Mouse (Mus musculus) liver, embryonic 15.5 days (tissue): ENCODE results near the gene Zfp82. TPM values are rescaled to one million over a fixed set of nuclear protein-coding genes. Genes with fewer than 3 reads are reported as not detected.

ENCODE experiments used
- ATAC-seq: fragments of 200-750 bp; cut with Nextera tagmentation; 2 replicates; pipeline ENCODE4 v1.8.0; 2017; ENCODE audit warnings: moderate number of reproducible peaks, mild to moderate bottlenecking, moderate library complexity; ENCODE audit not compliant: insufficient read depth
- H3K27ac ChIP-seq: fragments of 300-500 bp; sonication (generic); replicated peaks from 2 replicates; pipeline ENCODE4 v1.5.1; 2015; ENCODE audit warnings: mild to moderate bottlenecking, inconsistent platforms
- H3K27me3 ChIP-seq: fragments of 300-500 bp; sonication (generic); 2 replicates; pipeline ENCODE4 v1.6.1; 2015; ENCODE audit warnings: mild to moderate bottlenecking, inconsistent platforms
- H3K36me3 ChIP-seq: fragments of 300-500 bp; sonication (generic); replicated peaks from 2 replicates; pipeline ENCODE4 v1.6.1; 2015; ENCODE audit warnings: moderate library complexity, mild to moderate bottlenecking, inconsistent platforms
- H3K4me1 ChIP-seq: fragments of 300-500 bp; sonication (generic); replicated peaks from 2 replicates; pipeline ENCODE4 v1.6.1; 2015; ENCODE audit warnings: inconsistent platforms
- H3K4me2 ChIP-seq: fragments of 300-500 bp; sonication (generic); 2 replicates; pipeline ENCODE4 v1.6.1; 2015; ENCODE audit warnings: moderate library complexity, mild to moderate bottlenecking, inconsistent platforms
- H3K4me3 ChIP-seq: fragments of 300-500 bp; sonication (generic); replicated peaks from 2 replicates; pipeline ENCODE4 v1.5.1; 2015; ENCODE audit warnings: mild to moderate bottlenecking, inconsistent platforms
- H3K9ac ChIP-seq: fragments of 300-500 bp; sonication (generic); 2 replicates; pipeline ENCODE4 v1.6.1; 2015; ENCODE audit warnings: moderate library complexity, mild to moderate bottlenecking, inconsistent platforms
- H3K9me3 ChIP-seq: fragments of 300-500 bp; sonication (generic); replicated peaks from 2 replicates; pipeline ENCODE4 v1.6.1; 2016; ENCODE audit warnings: inconsistent platforms
- WGBS: fragments of 180-500 bp; shearing (Covaris S2); methylation state at CpG from one replicate; pipeline ENCODE4 v1.1.7; 2015; ENCODE audit warnings: mixed read lengths; ENCODE audit not compliant: insufficient replicate concordance; 5-methylcytosine and 5-hydroxymethylcytosine counted together
- polyA plus RNA-seq: library from polyadenylated mRNA; unstranded; fragments of >200 nt; fragmentation: Nextera tagmentation; extraction: Ambion mirVana; gene quantifications from 2 replicates; pipeline ENCODE4 v1.2.1, GENCODE M21; 2015

The Zfp82 gene
- polyA plus RNA-seq, 1 experiment from 2014 or later, result 1.6 TPM

DNA sequence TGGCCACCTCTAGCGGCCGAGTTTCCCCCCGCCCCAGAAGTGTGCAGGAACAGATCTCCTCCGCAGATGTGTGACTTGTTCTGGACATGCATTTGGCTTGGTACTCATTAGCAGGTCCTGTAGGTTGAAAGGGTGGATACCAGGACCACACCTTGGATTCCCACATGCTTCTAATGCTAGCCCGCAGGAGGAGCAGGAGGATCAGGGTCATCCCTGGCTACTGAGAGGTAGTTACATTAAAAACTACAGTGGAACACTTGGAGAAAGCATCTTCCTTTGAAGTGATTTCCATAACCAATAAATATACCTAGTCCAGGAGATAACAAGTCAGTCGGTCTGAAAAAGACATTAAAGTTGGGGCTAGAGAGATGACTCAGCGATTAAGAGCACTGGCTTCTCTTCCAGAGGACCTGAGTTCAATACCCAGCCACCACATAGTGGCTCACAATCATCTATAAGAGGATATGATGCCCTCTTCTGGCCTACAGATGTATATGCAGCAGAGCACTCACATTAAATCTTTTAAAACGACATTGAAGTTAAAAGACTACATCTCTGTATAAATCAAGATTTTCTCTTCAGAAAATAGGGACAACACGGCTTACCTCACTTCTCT lies 18.4 kb upstream of the Zfp82 start:
- Histone ChIP-seq H3K4me1 (peaks cover 34% of the 10 kb centered on the region), H3K4me2 (peak overlapping the region; percentile 85), H3K27me3 (no peaks in the 10 kb centered on the region), H3K36me3 (0 out of 2 replicates have a peak, but pooled peaks cover 4% of the 10 kb centered on the region), H3K9ac (peak overlapping the region; percentile 15; the same call in 1 of the 2 replicates), H3K4me3 (peak overlapping the region; percentile 64), H3K27ac (peak overlapping the region; percentile 74), H3K9me3 (no peaks in the 10 kb centered on the region)
- ATAC-seq, result no peak
- WGBS, result 6% methylated on average over 9 of the region's 9 CpGs

GRCm38 (mm10) chr7:30090092-30090969 lies 17.6 kb upstream of the Zfp82 start, which contains the start of the genes Gm26920 and Zfp566:
Gene Gm26920, minus strand, starts transcription at chr7:30090410.
Gene Zfp566, minus strand, starts transcription at chr7:30090527.
- Histone ChIP-seq H3K9ac (peak within 1 kb of the TSS; percentile 50), H3K9me3 (no peaks in the 10 kb centered on the region), H3K4me2 (peak within 1 kb of the TSS; percentile 85), H3K4me1 (peaks cover 28% of the 10 kb centered on the region), H3K27ac (peak within 1 kb of the TSS; percentile 74), H3K36me3 (peaks cover 9% of the 10 kb centered on the region), H3K27me3 (no peaks in the 10 kb centered on the region), H3K4me3 (peak within 1 kb of the TSS; percentile 64)
- ATAC-seq, result peak; percentile 92
- WGBS, result under 1% methylated on average over 40 of the region's 40 CpGs

DNA sequence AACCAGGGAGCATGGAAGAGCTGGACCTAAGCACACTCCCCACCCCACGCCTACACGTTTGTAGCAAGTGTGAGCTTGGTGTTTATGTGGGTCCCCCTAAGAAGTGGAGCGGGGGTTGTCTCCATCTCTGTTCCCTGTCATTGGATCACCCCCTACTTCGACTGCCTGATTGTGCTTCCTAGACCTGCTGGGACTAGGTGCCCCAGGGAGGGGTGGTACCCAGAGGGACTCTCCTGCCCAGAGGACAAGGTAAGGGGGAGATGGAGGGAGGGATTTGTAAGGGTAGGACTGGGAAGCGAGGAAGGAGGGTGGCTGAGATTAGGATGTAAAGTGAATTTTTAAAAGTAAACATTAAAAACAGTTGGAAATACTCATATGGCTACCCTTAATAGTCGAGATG lies 16.7 kb upstream of the Zfp82 start:
- H3K27me3 ChIP-seq, result no peaks in the 10 kb centered on the region
- peaks cover 12% of the 10 kb centered on the region for H3K36me3 ChIP-seq
- H3K4me1 ChIP-seq, result peaks cover 27% of the 10 kb centered on the region
- no peaks in the 10 kb centered on the region for H3K9me3 ChIP-seq
- WGBS, result 21% methylated on average over 6 of the region's 6 CpGs
- ATAC-seq, result no peak
- peak overlapping the region; percentile 64 for H3K4me3 ChIP-seq
- peak overlapping the region; percentile 85 for H3K4me2 ChIP-seq
- H3K27ac ChIP-seq, result no peak overlapping the region
- H3K9ac ChIP-seq, result peak overlapping the region; percentile 50

GRCm38 (mm10) chr7:30086524-30086923 lies 13.8 kb upstream of the Zfp82 start:
- WGBS, result 69% methylated on average over 9 of the region's 9 CpGs
- Histone ChIP-seq H3K4me2 (no peak overlapping the region), H3K4me3 (no peak overlapping the region), H3K27me3 (no peaks in the 10 kb centered on the region), H3K27ac (no peak overlapping the region), H3K9me3 (no peaks in the 10 kb centered on the region), H3K9ac (no peak overlapping the region), H3K36me3 (peaks cover 12% of the 10 kb centered on the region), H3K4me1 (peaks cover 19% of the 10 kb centered on the region)
- ATAC-seq, result no peak

GRCm38 (mm10) chr7:30064622-30065021 lies 8.1 kb downstream of the Zfp82 start:
- Histone ChIP-seq H3K9ac (no peak overlapping the region), H3K36me3 (peaks cover 4% of the 10 kb centered on the region; the same call in 1 of the 2 replicates), H3K27ac (no peak overlapping the region), H3K4me3 (no peak overlapping the region), H3K4me2 (no peak overlapping the region), H3K27me3 (no peaks in the 10 kb centered on the region), H3K4me1 (no peaks in the 10 kb centered on the region), H3K9me3 (no peaks in the 10 kb centered on the region)
- ATAC-seq, result no peak
- WGBS, result 75% methylated on average over 5 of the region's 5 CpGs

- ATAC-seq, result no peak
Observed at GRCm38 (mm10) chr7:30062478-30062877, 10.2 kb downstream of the Zfp82 start.

DNA sequence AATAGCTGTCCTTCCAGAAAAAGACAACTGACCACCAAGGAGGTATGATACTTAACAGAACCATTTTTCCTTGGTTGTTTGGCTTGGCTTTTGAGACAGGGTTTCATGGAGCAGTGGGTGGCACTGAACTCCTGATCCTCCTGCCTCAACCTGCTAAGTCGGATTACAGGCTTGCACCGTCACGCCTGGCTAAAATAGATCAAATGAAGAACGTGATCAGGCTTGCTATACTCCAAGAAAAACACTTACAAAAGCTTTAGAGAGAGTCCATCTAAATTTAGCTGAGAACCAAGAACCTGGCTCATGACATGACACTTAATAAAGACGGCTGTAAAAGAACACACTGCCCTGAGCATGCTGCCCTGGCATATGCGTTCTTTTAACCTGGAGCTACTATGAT lies 12.4 kb downstream of the Zfp82 start:
- 76% methylated on average over 6 of the region's 6 CpGs for WGBS

More at GRCm38 (mm10) chr7:30062478-30062877, 10.2 kb downstream of the Zfp82 start:
- Histone ChIP-seq H3K4me1 (no peaks in the 10 kb centered on the region), H3K36me3 (peaks cover 4% of the 10 kb centered on the region; the same call in 1 of the 2 replicates), H3K27ac (no peak overlapping the region), H3K9me3 (no peaks in the 10 kb centered on the region), H3K4me3 (no peak overlapping the region), H3K4me2 (no peak overlapping the region), H3K27me3 (no peaks in the 10 kb centered on the region), H3K9ac (no peak overlapping the region)
- WGBS, result 72% methylated on average over 5 of the region's 5 CpGs

GRCm38 (mm10) chr7:30053591-30053990 lies 19.1 kb downstream of the Zfp82 start:
- WGBS, result 12% methylated on average over 3 of the region's 3 CpGs

More for the DNA sequence above, 12.4 kb downstream of the Zfp82 start:
- Histone ChIP-seq H3K4me2 (no peak overlapping the region), H3K9me3 (no peaks in the 10 kb centered on the region), H3K4me3 (no peak overlapping the region), H3K27ac (no peak overlapping the region), H3K9ac (no peak overlapping the region), H3K27me3 (no peaks in the 10 kb centered on the region), H3K4me1 (no peaks in the 10 kb centered on the region), H3K36me3 (peaks cover 12% of the 10 kb centered on the region)
- no peak for ATAC-seq

DNA sequence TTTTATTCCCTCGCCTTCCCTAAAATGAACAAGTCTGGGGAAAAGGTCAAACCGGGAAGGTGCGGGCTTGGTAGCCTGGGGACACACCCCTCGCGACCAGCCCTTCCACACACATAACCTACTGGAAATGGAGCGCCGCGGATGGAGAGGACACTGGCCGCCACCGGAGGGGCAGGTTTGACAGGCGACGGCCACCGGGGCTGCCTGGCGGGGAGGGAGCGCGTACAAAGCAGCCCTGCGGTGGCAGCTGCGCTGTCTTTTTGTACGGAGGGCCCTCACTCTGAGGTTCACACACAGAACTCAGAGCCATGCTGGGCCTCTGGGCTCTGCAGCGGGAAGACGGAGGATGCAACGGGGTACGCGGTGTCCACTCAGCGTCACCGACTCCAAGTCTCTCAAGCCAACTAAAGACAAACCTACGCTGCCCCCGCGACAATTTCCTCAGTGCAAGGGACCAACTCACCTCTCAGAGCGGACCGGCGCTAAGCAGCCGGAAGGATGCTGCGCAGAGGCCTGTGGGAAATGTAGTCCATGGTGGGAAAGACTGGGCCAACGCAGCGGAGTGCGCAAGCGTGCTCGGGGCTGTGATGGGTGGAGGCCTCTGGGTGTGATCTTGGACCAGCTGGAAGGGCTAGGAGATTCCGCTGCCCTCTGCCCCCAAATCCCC lies 21.7 kb downstream of the Zfp82 start, which contains the start of gene Zfp14:
TSS of gene Zfp14 (minus strand) at position 499 of the 667 bp plus-strand sequence.
- Histone ChIP-seq H3K4me1 (peaks cover 16% of the 10 kb centered on the region), H3K4me2 (peak within 1 kb of the TSS; percentile 97), H3K4me3 (peak within 1 kb of the TSS; percentile 73), H3K27ac (peak within 1 kb of the TSS; percentile 45; the same call in 1 of the 2 replicates), H3K9me3 (no peaks in the 10 kb centered on the region), H3K9ac (peak within 1 kb of the TSS; percentile 67), H3K27me3 (no peaks in the 10 kb centered on the region), H3K36me3 (no peaks in the 10 kb centered on the region)
- peak; percentile 99 for ATAC-seq
- under 1% methylated on average over 40 of the region's 40 CpGs for WGBS

More at GRCm38 (mm10) chr7:30053591-30053990, 19.1 kb downstream of the Zfp82 start:
- no peak overlapping the region for H3K4me2 ChIP-seq
- peaks cover 12% of the 10 kb centered on the region for H3K36me3 ChIP-seq
- no peak overlapping the region for H3K9ac ChIP-seq
- ATAC-seq, result no peak
- no peak overlapping the region for H3K27ac ChIP-seq
- H3K9me3 ChIP-seq, result no peaks in the 10 kb centered on the region
- H3K27me3 ChIP-seq, result no peaks in the 10 kb centered on the region
- H3K4me1 ChIP-seq, result peaks cover 16% of the 10 kb centered on the region
- no peak overlapping the region for H3K4me3 ChIP-seq

DNA sequence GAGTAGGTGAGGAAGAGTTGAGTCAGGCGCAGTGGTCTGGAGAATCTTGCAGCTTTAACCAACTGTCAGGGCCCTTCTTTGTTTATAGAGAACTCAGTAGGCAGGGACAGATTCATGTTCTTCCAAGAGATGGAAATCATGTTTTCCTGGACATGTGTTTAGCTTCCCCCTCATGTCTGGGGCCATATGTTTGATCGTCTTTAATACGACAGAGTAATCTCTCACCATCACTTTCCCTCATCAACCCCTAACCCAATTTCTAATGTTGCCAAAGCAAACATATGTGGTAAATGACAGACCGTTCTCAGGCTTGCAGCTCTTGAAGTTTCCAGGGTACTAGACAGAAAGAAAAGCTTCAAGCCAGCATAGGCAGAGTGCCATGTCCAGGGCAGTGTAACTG lies 24.6 kb downstream of the Zfp82 start:
- WGBS, result 77% methylated on average over 4 of the region's 4 CpGs
- Histone ChIP-seq H3K4me1 (peaks cover 16% of the 10 kb centered on the region), H3K36me3 (no peaks in the 10 kb centered on the region), H3K4me2 (no peak overlapping the region), H3K27me3 (no peaks in the 10 kb centered on the region), H3K4me3 (no peak overlapping the region), H3K9me3 (no peaks in the 10 kb centered on the region), H3K27ac (no peak overlapping the region), H3K9ac (no peak overlapping the region)
- no peak for ATAC-seq
